Mouse (Mus musculus) heart, embryonic 14.5 days (tissue): Measurements from ENCODE around the gene Rack1. TPM values are rescaled to one million over a fixed set of nuclear protein-coding genes. Genes with fewer than 3 reads are reported as not detected.
"Not testable (repeated sequence)": the region's sequence is repeated elsewhere in the genome, so short reads cannot be mapped to it uniquely, and the experiment has no call there.

Experiments used
- ATAC-seq: fragments of 200-750 bp; cut with Nextera tagmentation; 2 replicates; pipeline ENCODE4 v1.8.0; 2017; ENCODE audit warnings: low read depth, moderate TSS enrichment; ENCODE audit not compliant: insufficient number of reproducible peaks, insufficient read depth, low FRiP score
- H3K27ac ChIP-seq, 2 experiments: fragments of 200-500 bp in 1 of 2; fragments of 300-500 bp in 1 of 2; sonication (generic) in 1 of 2; replicated peaks in 1 of 2; 2 replicates each; pipeline ENCODE4 v1.5.1; 2012 to 2014; ENCODE audit warnings: low read depth in 2 of 2, low read length in 2 of 2, control low read depth in 1 of 2, mild to moderate bottlenecking in 1 of 2, mixed read lengths in 1 of 2; ENCODE audit not compliant: control insufficient read depth in 1 of 2, insufficient read depth in 1 of 2
- H3K27me3 ChIP-seq: fragments of 300-500 bp; sonication (generic); 2 replicates; pipeline ENCODE4 v1.6.1; 2014; ENCODE audit warnings: mild to moderate bottlenecking, low read length, control low read depth; ENCODE audit not compliant: control insufficient read depth, insufficient read depth
- H3K36me3 ChIP-seq: fragments of 300-500 bp; sonication (generic); 2 replicates; pipeline ENCODE4 v1.6.1; 2014; ENCODE audit warnings: mild to moderate bottlenecking, control low read depth, low read length, mixed read lengths; ENCODE audit not compliant: control insufficient read depth, insufficient read depth
- H3K4me1 ChIP-seq, 2 experiments: fragments of 200-500 bp in 1 of 2; fragments of 300-500 bp in 1 of 2; sonication (generic) in 1 of 2; 2 replicates each; pipeline ENCODE4 v1.6.1; 2012 to 2014; ENCODE audit warnings: low read length in 2 of 2, control low read depth in 1 of 2, mixed read lengths in 1 of 2; ENCODE audit not compliant: control insufficient read depth in 2 of 2, insufficient read depth in 2 of 2
- H3K4me2 ChIP-seq: fragments of 300-500 bp; sonication (generic); 2 replicates; pipeline ENCODE4 v1.6.1; 2014; ENCODE audit warnings: mild to moderate bottlenecking, low read length
- H3K4me3 ChIP-seq, 2 experiments: fragments of 200-500 bp in 1 of 2; fragments of 300-500 bp in 1 of 2; sonication (generic) in 1 of 2; 2 replicates each; pipeline ENCODE4 v1.5.1; 2012 to 2014; ENCODE audit warnings: low read length in 2 of 2, mild to moderate bottlenecking in 2 of 2, control low read depth in 1 of 2, low read depth in 1 of 2, moderate library complexity in 1 of 2; ENCODE audit not compliant: control insufficient read depth in 1 of 2, insufficient read depth in 1 of 2
- H3K9ac ChIP-seq: fragments of 300-500 bp; sonication (generic); 2 replicates; pipeline ENCODE4 v1.6.1; 2014; ENCODE audit warnings: mild to moderate bottlenecking, low read length
- H3K9me3 ChIP-seq: fragments of 300-500 bp; sonication (generic); 2 replicates; pipeline ENCODE4 v1.6.1; 2016; ENCODE audit warnings: low read length, control low read depth; ENCODE audit not compliant: control insufficient read depth
- WGBS: fragments of 180-500 bp; shearing (Covaris S2); extraction: QIAGEN DNeasy Blood & Tissue Kit; methylation state at CpG from one replicate; pipeline ENCODE4 v1.1.7; 2014; 5-methylcytosine and 5-hydroxymethylcytosine counted together
- polyA plus RNA-seq: library from polyadenylated mRNA; unstranded; fragments of >200 nt; fragmentation: Nextera tagmentation; extraction: Ambion mirVana; gene quantifications from 2 replicates; pipeline ENCODE4 v1.2.1, GENCODE M21; 2014

Rack1 gene
- polyA plus RNA-seq, 1 experiment from 2014 or later: 512 TPM

GRCm38 (mm10) chr11:48845244-48845815 is 45.2 kb downstream of the Rack1 start:
- no peak overlapping the region for H3K27ac ChIP-seq
- H3K4me2 ChIP-seq: no peak overlapping the region
- H3K9ac ChIP-seq: no peak overlapping the region
- ATAC-seq: no peak
- no peak overlapping the region for H3K4me3 ChIP-seq
- no peaks in the 10 kb centered on the region for H3K36me3 ChIP-seq
- no peaks in the 10 kb centered on the region for H3K9me3 ChIP-seq
- no peaks in the 10 kb centered on the region; a peak in 1 of 4 replicates for H3K4me1 ChIP-seq
- WGBS: 27% methylated on average over 13 of the region's 13 CpGs
- peaks cover 7% of the 10 kb centered on the region; the same call in 1 of the 2 replicates for H3K27me3 ChIP-seq

DNA sequence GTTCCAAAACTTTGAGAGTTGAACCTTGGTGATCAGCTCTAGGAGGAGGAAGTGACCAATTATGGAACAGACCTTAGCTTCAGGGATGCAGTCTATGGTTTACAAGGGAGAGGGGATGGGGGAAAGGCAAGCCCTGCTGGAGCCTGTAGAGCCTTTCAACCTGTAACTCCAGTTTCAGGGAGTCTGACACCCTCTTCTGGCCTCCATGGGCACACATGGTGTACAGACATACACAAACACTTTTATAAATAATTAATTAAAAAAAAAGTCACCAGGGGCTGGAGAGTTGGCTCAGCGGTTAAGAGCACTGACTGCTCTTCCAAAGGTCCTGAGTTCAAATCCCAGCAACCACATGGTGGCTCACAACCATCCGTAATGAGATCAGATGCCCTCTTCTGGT is 46.2 kb downstream of the Rack1 start:
- H3K9me3 ChIP-seq, H3K4me2 ChIP-seq, ATAC-seq, H3K36me3 ChIP-seq, H3K4me1 ChIP-seq, H3K27ac ChIP-seq, H3K27me3 ChIP-seq, H3K9ac ChIP-seq, H3K4me3 ChIP-seq: not testable (repeated sequence)
- whole genome bisulfite sequencing: 89% methylated on average over 2 of the region's 2 CpGs

DNA sequence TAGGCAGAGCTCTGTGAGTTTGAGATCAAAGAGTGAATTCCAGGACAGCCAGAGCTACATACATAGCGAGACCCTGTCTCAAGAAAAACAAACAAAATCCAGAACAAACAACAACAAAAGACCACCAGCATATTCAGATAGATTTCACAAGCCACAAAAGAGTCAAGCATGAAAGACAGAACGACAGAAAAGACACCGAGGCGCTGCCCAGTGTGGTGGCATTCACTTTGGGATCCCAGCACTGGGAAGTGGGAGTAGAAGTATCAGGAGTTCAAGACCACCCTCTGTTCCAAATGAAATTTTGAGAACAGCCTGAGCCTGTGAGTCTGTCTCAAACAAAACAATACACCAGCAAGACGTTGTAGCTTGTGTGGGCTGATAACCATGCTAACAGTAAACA is 46.7 kb downstream of the Rack1 start:
- no peaks in the 10 kb centered on the region for H3K9me3 ChIP-seq
- no peak overlapping the region for H3K9ac ChIP-seq
- no peak overlapping the region for H3K4me2 ChIP-seq
- ATAC-seq: no peak
- no peaks in the 10 kb centered on the region for H3K36me3 ChIP-seq
- no peak overlapping the region for H3K27ac ChIP-seq
- 59% methylated on average over 5 of the region's 5 CpGs for WGBS
- H3K4me3 ChIP-seq: no peak overlapping the region
- no peaks in the 10 kb centered on the region; a peak in 1 of 4 replicates for H3K4me1 ChIP-seq
- peaks cover 7% of the 10 kb centered on the region; the same call in 1 of the 2 replicates for H3K27me3 ChIP-seq

GRCm38 (mm10) chr11:48850240-48850639 is 50.1 kb downstream of the Rack1 start:
- 60% methylated on average over 2 of the region's 2 CpGs for WGBS
- Histone ChIP-seq H3K27ac (no peak overlapping the region), H3K27me3 (peaks cover 7% of the 10 kb centered on the region; the same call in 1 of the 2 replicates), H3K36me3 (no peaks in the 10 kb centered on the region), H3K4me3 (no peak overlapping the region), H3K4me2 (peak overlapping the region; percentile 53; the same call in 1 of the 2 replicates), H3K9me3 (no peaks in the 10 kb centered on the region), H3K4me1 (peaks cover 0 to 2% of the 10 kb centered on the region in 2 experiments; a peak in 2 of 4 replicates), H3K9ac (no peak overlapping the region)
- ATAC-seq: no peak

GRCm38 (mm10) chr11:48851270-48851995 is 51.3 kb downstream of the Rack1 start:
- H3K4me3 ChIP-seq: no peak overlapping the region
- no peak overlapping the region for H3K9ac ChIP-seq
- peaks cover 0 to 2% of the 10 kb centered on the region in 2 experiments; a peak in 2 of 4 replicates for H3K4me1 ChIP-seq
- H3K27ac ChIP-seq: no peak overlapping the region
- H3K9me3 ChIP-seq: no peaks in the 10 kb centered on the region
- 80% methylated on average over 4 of the region's 4 CpGs for WGBS
- H3K27me3 ChIP-seq: peaks cover 7% of the 10 kb centered on the region; the same call in 1 of the 2 replicates
- H3K36me3 ChIP-seq: no peaks in the 10 kb centered on the region
- no peak overlapping the region for H3K4me2 ChIP-seq
- ATAC-seq: no peak

GRCm38 (mm10) chr11:48852190-48852589 is 52.1 kb downstream of the Rack1 start:
- Histone ChIP-seq H3K9me3 (no peaks in the 10 kb centered on the region), H3K4me2 (peak overlapping the region; percentile 87; the same call in 1 of the 2 replicates), H3K27ac (no peak overlapping the region), H3K4me3 (no peak overlapping the region), H3K36me3 (no peaks in the 10 kb centered on the region), H3K27me3 (peaks cover 7% of the 10 kb centered on the region; the same call in 1 of the 2 replicates), H3K9ac (no peak overlapping the region), H3K4me1 (peaks cover 0 to 2% of the 10 kb centered on the region in 2 experiments; a peak in 2 of 4 replicates)
- ATAC-seq: no peak
- WGBS: 71% methylated on average over 4 of the region's 4 CpGs

DNA sequence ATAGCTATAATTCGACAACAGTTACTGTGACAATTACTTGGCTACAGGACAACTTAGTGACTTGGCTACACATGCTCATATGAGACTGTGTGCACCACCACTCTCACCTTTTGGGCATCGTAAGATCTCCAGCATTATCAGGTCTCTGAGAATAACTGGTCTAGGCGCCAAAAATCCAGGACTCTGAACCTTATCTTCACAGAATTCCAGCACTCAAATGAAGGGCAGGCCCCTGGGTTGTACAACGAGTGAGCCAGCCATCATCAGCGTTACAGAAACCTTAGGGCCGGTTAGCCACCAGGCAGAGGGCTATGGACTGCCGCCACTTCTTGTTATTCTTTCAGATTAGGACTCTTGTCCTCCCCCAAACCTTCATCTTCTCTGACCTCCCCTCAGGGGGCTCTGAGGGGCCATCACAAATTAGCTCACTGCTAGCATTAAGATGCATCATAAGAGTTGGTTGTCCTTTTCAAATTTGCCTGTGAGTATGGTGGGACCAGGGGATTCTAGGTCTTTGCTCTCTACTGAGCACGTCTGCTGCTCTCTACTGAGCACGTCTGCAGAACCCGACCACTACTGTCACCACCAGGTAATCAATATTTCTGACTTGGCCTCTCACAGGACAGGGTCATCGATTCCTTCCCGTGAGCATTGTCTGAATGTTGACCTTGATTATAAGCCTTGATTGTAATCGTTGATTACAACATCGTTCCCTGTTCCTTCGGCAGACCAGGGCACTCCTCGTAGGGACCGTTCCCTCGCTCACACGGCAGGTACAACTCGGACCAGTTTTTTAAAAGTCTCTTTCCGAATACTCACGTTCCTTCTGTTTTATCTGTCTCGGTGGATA is 52.7 kb downstream of the Rack1 start:
- peak overlapping the region in 1 of 2 experiments; percentile 49; a peak in 2 of 4 replicates for H3K27ac ChIP-seq
- no peaks in the 10 kb centered on the region for H3K9me3 ChIP-seq
- H3K4me1 ChIP-seq: peaks cover 0 to 2% of the 10 kb centered on the region in 2 experiments; a peak in 2 of 4 replicates
- no peak for ATAC-seq
- H3K27me3 ChIP-seq: peaks cover 7% of the 10 kb centered on the region; the same call in 1 of the 2 replicates
- H3K36me3 ChIP-seq: no peaks in the 10 kb centered on the region
- H3K4me2 ChIP-seq: peak overlapping the region; percentile 87
- WGBS: 5% methylated on average over 23 of the region's 23 CpGs
- H3K9ac ChIP-seq: peak overlapping the region; percentile 68
- peak overlapping the region; percentile 72 to 86 for H3K4me3 ChIP-seq
